Mouse (Mus musculus) liver, postnatal 0 days (tissue): ENCODE measurements around the gene Arl2. TPM values are rescaled to one million over a fixed set of nuclear protein-coding genes. Genes with fewer than 3 reads are reported as not detected.

Experiments
- ATAC-seq: fragments of 200-750 bp; cut with Nextera tagmentation; 2 replicates; pipeline ENCODE4 v1.8.0; 2017; ENCODE audit warnings: mild to moderate bottlenecking, moderate library complexity
- DNase-seq: peaks from one replicate; pipeline ENCODE4 v3.0.0-alpha.2; 2016
- H3K27ac ChIP-seq: fragments of 300-500 bp; sonication (generic); 2 replicates; pipeline ENCODE4 v1.5.1; 2014; ENCODE audit warnings: antibody characterized with exemption, moderate library complexity, mild to moderate bottlenecking, low read depth
- H3K27me3 ChIP-seq: fragments of 300-500 bp; sonication (generic); 2 replicates; pipeline ENCODE4 v1.6.1; 2014; ENCODE audit warnings: low read length, control low read depth, mixed read lengths; ENCODE audit not compliant: insufficient read depth
- H3K36me3 ChIP-seq: fragments of 300-500 bp; sonication (generic); replicated peaks from 2 replicates; pipeline ENCODE4 v1.6.1; 2014; ENCODE audit warnings: mild to moderate bottlenecking, control low read depth, low read length, moderate library complexity, mixed read lengths; ENCODE audit not compliant: insufficient read depth
- H3K4me1 ChIP-seq: fragments of 300-500 bp; sonication (generic); 2 replicates; pipeline ENCODE4 v1.6.1; 2014; ENCODE audit warnings: antibody characterized with exemption, mild to moderate bottlenecking, control low read depth; ENCODE audit not compliant: insufficient read depth
- H3K4me2 ChIP-seq: fragments of 300-500 bp; sonication (generic); 2 replicates; pipeline ENCODE4 v1.6.1; 2014; ENCODE audit warnings: low read depth, mild to moderate bottlenecking, low read length, moderate library complexity, mixed read lengths
- H3K4me3 ChIP-seq: fragments of 300-500 bp; sonication (generic); 2 replicates; pipeline ENCODE4 v1.5.1; 2014; ENCODE audit warnings: low read depth, low read length
- H3K9ac ChIP-seq: fragments of 300-500 bp; sonication (generic); replicated peaks from 2 replicates; pipeline ENCODE4 v1.6.1; 2014; ENCODE audit warnings: mild to moderate bottlenecking, moderate library complexity
- H3K9me3 ChIP-seq: fragments of 300-500 bp; sonication (generic); 2 replicates; pipeline ENCODE4 v1.6.1; 2016; ENCODE audit warnings: mild to moderate bottlenecking, control low read depth, low read length, mixed read lengths
- CTCF ChIP-seq: sonication (generic); IDR thresholded peaks from 2 replicates; pipeline ENCODE4 v1.5.1; 2016; ENCODE audit warnings: antibody characterized with exemption, low read depth
- EP300 ChIP-seq: IDR thresholded peaks from 2 replicates; pipeline ENCODE4 v1.6.1; 2016; ENCODE audit warnings: antibody characterized with exemption, low read depth, mild to moderate bottlenecking
- WGBS: fragments of 180-500 bp; shearing (Covaris S2); extraction: QIAGEN DNeasy Blood & Tissue Kit; methylation state at CpG from one replicate; pipeline ENCODE4 v1.1.7; 2014; ENCODE audit not compliant: insufficient replicate concordance; 5-methylcytosine and 5-hydroxymethylcytosine counted together
- polyA plus RNA-seq: library from polyadenylated mRNA; unstranded; fragments of >200 nt; fragmentation: Nextera tagmentation; extraction: Ambion mirVana; gene quantifications from 2 replicates; pipeline ENCODE4 v1.2.1, GENCODE M21; 2015

Gene Arl2
- 16.7 and 20.5 TPM in 2 replicates for polyA plus RNA-seq

DNA sequence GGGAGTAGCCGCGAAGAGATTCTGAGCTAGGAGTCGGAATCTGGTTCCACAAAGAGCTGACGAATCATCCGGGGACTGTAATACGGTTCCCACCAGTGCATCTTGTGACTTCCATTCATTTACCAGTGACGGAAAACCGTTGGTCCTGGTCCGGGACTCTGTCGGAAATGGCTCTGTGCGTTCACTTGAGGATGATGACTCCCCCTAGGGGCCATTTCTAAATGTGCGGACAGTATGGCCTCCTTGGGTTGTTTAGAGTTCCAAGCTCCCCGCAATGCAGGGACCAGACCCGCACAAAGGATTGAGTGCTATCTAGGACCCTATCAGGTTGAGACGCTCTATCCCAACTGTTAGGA lies at the start of gene Arl2:
Gene Arl2 (minus strand): TSS at position 155 of the 356 bp plus-strand sequence.
- TF ChIP-seq EP300 (peak; percentile 58; the same call in 1 of the 2 replicates), CTCF (peak; percentile 70)
- Histone ChIP-seq H3K36me3 (0 out of 2 replicates have a peak, but pooled peaks cover under 1% of the 10 kb centered on the region), H3K27ac (peak within 1 kb of the TSS; percentile 94), H3K4me1 (peaks cover 8% of the 10 kb centered on the region), H3K27me3 (no peaks in the 10 kb centered on the region), H3K9ac (peak within 1 kb of the TSS; percentile 75), H3K4me3 (peak within 1 kb of the TSS; percentile 57), H3K9me3 (no peaks in the 10 kb centered on the region), H3K4me2 (peak within 1 kb of the TSS; percentile 83)
- ATAC-seq = peak; percentile 76
- peak; percentile 84 for DNase-seq
- 1% methylated on average over 15 of the region's 15 CpGs for whole genome bisulfite sequencing

DNA sequence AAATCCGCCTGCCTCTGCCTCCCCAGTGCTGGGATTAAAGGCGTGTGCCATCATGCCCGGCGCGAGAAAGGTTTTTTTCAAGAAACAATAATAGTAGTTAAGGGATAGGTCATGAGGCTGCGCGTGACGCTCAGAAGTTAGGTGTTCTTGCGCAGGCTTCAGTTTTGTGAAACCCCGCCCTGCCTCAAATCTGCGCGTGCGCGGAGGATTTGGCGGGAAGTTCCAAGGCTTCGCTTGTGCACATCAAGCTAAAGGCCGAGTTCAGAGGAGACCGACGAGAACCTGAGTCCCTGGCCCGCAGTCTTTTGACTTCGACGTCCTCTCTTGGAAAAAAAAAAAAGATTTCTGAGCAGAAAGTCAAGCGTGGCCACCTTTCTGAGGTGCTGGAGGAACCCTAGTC lies 42.8 kb upstream of the Arl2 start, which contains the start of gene Majin:
Gene Majin (plus strand): TSS at position 258 of the 400 bp plus-strand sequence.
- no peaks in the 10 kb centered on the region for H3K9me3 ChIP-seq
- H3K27ac ChIP-seq = no peak within 1 kb of the TSS
- 78% methylated on average over 23 of the region's 23 CpGs for WGBS
- TF ChIP-seq CTCF (no peak), EP300 (no peak)
- ATAC-seq (no peak), DNase-seq (no peak)
- H3K4me1 ChIP-seq = no peaks in the 10 kb centered on the region
- no peaks in the 10 kb centered on the region for H3K36me3 ChIP-seq
- no peak within 1 kb of the TSS for H3K9ac ChIP-seq
- H3K4me2 ChIP-seq = no peak within 1 kb of the TSS
- H3K27me3 ChIP-seq = no peaks in the 10 kb centered on the region
- no peak within 1 kb of the TSS for H3K4me3 ChIP-seq

DNA sequence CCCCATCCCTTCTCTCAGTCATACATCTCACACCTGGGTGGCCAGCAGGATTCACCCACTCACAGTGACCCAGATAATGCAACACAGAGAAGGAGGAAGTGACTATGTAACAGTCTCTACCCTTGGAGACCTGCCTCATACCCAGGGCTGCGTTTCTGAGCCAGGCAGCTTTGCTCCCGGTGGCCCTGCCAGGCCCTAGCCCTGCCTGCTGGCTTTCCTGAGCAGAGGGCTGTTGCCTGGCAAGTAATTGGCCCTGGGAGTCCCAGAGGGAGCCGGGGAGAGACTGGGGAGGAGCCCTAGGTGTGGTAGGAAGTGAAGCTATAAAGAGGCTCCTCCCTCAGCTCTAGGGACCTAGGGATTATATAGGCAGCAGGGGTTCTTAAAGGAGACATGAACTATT lies 41.2 kb upstream of the Arl2 start:
- no peak for DNase-seq
- WGBS = 15% methylated on average over 3 of the region's 3 CpGs
- Histone ChIP-seq H3K9ac (no peak overlapping the region), H3K27ac (no peak overlapping the region), H3K4me3 (no peak overlapping the region), H3K4me2 (0 out of 2 replicates have a peak overlapping the region, but pooled peaks have one; percentile 9), H3K36me3 (no peaks in the 10 kb centered on the region), H3K27me3 (no peaks in the 10 kb centered on the region), H3K4me1 (no peaks in the 10 kb centered on the region), H3K9me3 (no peaks in the 10 kb centered on the region)
- TF ChIP-seq EP300 (no peak), CTCF (no peak)
- ATAC-seq = no peak

DNA sequence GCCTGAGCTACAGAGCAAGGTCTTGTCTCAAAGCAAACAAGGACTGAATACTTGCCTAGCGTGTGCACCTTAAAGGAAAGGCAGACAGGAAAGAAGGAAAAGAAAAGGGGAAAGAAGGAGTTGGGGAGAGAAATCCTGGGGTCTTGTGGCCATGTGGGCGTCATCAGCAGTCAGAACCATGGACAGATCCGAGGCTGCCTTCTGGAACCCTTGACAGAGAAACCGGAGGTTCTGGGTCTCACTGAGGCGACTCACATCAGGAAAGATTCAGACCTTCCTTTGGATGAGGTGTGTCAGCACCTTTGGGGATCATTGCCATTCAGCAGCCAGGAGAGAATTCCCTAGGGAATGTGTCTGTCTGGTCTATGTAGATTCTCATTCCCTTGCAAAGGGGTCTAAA lies 40.3 kb upstream of the Arl2 start:
- WGBS = 10% methylated on average over 5 of the region's 5 CpGs
- no peaks in the 10 kb centered on the region for H3K4me1 ChIP-seq
- no peaks in the 10 kb centered on the region for H3K36me3 ChIP-seq
- ATAC-seq = no peak
- no peaks in the 10 kb centered on the region for H3K9me3 ChIP-seq
- H3K27ac ChIP-seq = no peak overlapping the region
- no peaks in the 10 kb centered on the region for H3K27me3 ChIP-seq
- no peak for DNase-seq
- H3K4me2 ChIP-seq = no peak overlapping the region
- no peak overlapping the region for H3K9ac ChIP-seq
- no peak for TF ChIP-seq CTCF
- no peak for TF ChIP-seq EP300
- no peak overlapping the region for H3K4me3 ChIP-seq

DNA sequence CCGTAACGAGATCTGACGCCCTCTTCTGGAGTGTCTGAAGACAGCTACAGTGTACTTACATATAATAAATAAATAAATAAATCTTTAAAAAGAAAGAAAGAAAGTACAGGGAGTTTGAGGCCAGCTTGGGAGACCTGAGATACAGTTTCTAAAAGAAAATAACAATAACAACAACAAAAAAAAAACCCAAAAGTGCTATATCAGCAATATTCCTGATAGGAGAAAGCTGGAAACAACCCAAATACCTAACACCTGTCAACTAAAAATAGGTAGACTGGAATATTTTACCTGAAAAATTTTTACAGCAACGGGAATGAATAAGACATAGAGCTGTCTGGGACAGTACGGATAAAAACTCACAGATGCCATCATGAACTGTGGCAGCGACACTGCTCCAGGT lies 37.4 kb upstream of the Arl2 start:
- DNase-seq (no peak), ATAC-seq (no peak)
- Histone ChIP-seq H3K9ac (no peak overlapping the region), H3K27ac (no peak overlapping the region), H3K36me3 (no peaks in the 10 kb centered on the region), H3K27me3 (no peaks in the 10 kb centered on the region), H3K9me3 (no peaks in the 10 kb centered on the region), H3K4me3 (no peak overlapping the region), H3K4me1 (no peaks in the 10 kb centered on the region), H3K4me2 (no peak overlapping the region)
- no peak for TF ChIP-seq EP300
- no peak for TF ChIP-seq CTCF
- WGBS = 79% methylated on average over 6 of the region's 6 CpGs

DNA sequence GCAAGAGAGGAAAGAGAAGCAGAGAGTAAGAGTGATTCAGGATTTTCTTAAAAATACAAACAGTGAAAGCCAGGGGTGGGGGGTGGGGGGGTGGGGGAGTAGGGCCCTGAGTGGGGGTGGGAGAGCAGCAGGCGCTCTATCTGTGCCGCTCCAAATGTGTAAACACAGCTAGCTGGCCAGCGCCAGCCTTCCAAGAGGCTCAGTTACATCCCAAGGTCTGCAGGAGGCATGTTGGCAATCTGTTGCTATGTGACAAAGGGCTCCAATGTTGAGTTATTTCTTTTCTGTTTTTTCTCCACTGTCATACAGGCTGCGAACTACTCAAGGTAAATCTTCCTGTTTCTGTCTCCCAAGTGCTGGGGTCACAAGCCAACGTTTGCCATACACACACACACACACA lies 33.4 kb upstream of the Arl2 start:
- Histone ChIP-seq H3K27ac (no peak overlapping the region), H3K4me2 (no peak overlapping the region), H3K27me3 (no peaks in the 10 kb centered on the region), H3K4me3 (no peak overlapping the region), H3K9ac (no peak overlapping the region), H3K9me3 (no peaks in the 10 kb centered on the region), H3K4me1 (no peaks in the 10 kb centered on the region), H3K36me3 (no peaks in the 10 kb centered on the region)
- ATAC-seq = no peak
- WGBS = 42% methylated on average over 4 of the region's 5 CpGs
- DNase-seq = no peak
- TF ChIP-seq CTCF = no peak
- no peak for TF ChIP-seq EP300

DNA sequence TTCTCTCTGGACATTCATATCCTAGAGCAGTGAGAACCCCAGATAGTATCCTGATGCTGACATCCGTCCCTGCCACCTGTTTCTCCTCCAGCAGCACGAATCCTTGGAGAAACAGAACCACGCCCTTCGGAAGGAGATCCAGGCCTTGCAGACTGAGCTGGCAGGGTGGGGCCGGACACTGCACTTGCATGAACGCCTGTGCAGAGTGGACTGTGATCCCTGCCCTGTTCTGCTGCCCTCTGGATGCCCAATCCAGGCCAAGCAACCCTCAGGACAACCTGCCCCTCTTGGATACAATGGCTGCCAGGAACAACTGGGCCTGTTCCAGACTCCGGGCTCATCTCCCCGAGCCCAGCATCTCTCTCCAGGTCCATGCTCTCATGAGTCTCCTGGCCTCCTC lies 29.9 kb upstream of the Arl2 start:
- no peaks in the 10 kb centered on the region for H3K9me3 ChIP-seq
- no peaks in the 10 kb centered on the region for H3K27me3 ChIP-seq
- no peak for TF ChIP-seq EP300
- TF ChIP-seq CTCF = no peak
- DNase-seq (no peak), ATAC-seq (no peak)
- no peak overlapping the region for H3K9ac ChIP-seq
- H3K4me2 ChIP-seq = no peak overlapping the region
- H3K36me3 ChIP-seq = no peaks in the 10 kb centered on the region
- no peaks in the 10 kb centered on the region for H3K4me1 ChIP-seq
- WGBS = 71% methylated on average over 8 of the region's 8 CpGs
- no peak overlapping the region for H3K4me3 ChIP-seq
- no peak overlapping the region for H3K27ac ChIP-seq
